Mouse (Mus musculus): ENCODE measurements at regions not wholly inside any gene's neighbourhood (a gene's known extent, or its start where the extent isn't known, plus 50 kb on each side); places are given as distances from the start of the nearest gene placed in this dataset.

DNA sequence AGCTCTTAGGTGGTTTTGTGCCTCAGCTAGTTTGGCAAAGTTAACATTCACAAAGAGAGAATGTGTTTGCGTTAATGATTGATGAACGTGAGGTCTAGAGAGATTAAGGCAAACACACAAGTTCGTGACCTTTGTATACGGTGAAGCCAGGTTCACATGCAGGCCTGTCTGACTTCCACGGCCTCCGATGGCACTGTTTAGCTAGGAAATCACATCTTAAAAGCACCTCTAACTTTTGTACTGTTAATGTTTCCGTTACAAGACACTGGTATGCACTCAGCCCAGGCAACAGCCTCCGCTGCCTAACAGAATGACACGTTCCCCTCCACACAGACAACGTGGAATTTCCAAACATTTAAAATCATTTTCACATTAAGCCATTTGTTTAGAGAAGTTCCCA lies 94.3 kb upstream of the Ppp1r12a start:
- 0 out of 2 replicates have a peak, but pooled peaks have one; percentile 16 for TF ChIP-seq CTCF (IDR thresholded peaks at IDR 0.05; ENCODE audit: low read depth)
- TF ChIP-seq EP300 (IDR thresholded peaks at IDR 0.05; ENCODE audit: low read depth), result no peak

All from liver, postnatal 0 days (tissue).